16 mouse cellular contexts compared by ENCODE assay signal in genomic region chr16:97536859-97537258, GRCm38 (mm10). TPM values are rescaled to one million over a fixed set of nuclear protein-coding genes. Genes with fewer than 3 reads are reported as not detected.
A peak's percentile ranks its signal among the peaks of the same experiment; 100 is the strongest.
DNase-seq lines count a peak whose midpoint lies in the region; ATAC-seq and TF ChIP-seq lines count a peak whose summit lies in the region.
"Had no signal": no experiment of that assay in that cellular context is flagged by ENCODE, and none has a peak within 500 bp of the region (broad histone marks: within the 10 kb centered on the region; RNA-seq: fewer than 3 reads in every experiment).

No protein-coding gene starts in this region.

- H3K27me3 ChIP-seq in heart, adult 2 months (ENCODE audit: control insufficient read depth, insufficient read depth, low read length), result no peaks in the 10 kb centered on the region
- no peaks in the 10 kb centered on the region for H3K27me3 ChIP-seq in embryonic facial prominence, embryonic 10.5 days (replicated peaks; ENCODE audit: low read depth, poor library complexity, severe bottlenecking)
- no peaks in the 10 kb centered on the region for H3K27me3 ChIP-seq in liver, postnatal 0 days (ENCODE audit: insufficient read depth, low read length)
- H3K27me3 ChIP-seq in forebrain, embryonic 14.5 days (replicated peaks; ENCODE audit: control insufficient read depth, insufficient read depth, low read length), result no peaks in the 10 kb centered on the region

- peak in 1 of 2 experiments; percentile 28 for DNase-seq in heart, adult 2 months
- DNase-seq in heart, postnatal 14 days, result no peak
- DNase-seq in layer of hippocampus, adult 2 months (ENCODE audit: low spot score in 2 of 2), result no peak
- DNase-seq in layer of hippocampus, postnatal 10 days (ENCODE audit: low spot score in 2 of 2), result no peak
- no peak for DNase-seq in embryonic facial prominence, embryonic 10.5 days (ENCODE audit: low spot score)
- DNase-seq in liver, postnatal 0 days, result no peak
- DNase-seq in T-cell, adult 2 months (ENCODE audit: low spot score), result no peak
- no peak for DNase-seq in forebrain, embryonic 14.5 days (ENCODE audit: low spot score)
- DNase-seq: adrenal gland, postnatal 14 days; B cell, adult 2 months; cerebellum, adult 9-11 months; gastrocnemius, postnatal 14 days; kidney, postnatal 10 days; right cerebral cortex, adult 18-20 months had no signal

- H3K36me3 ChIP-seq in heart, adult 2 months (ENCODE audit: control insufficient read depth, insufficient read depth, low read length), result peaks cover 13% of the 10 kb centered on the region
- no peaks in the 10 kb centered on the region for H3K36me3 ChIP-seq in embryonic facial prominence, embryonic 10.5 days (replicated peaks)
- H3K36me3 ChIP-seq in liver, postnatal 0 days (replicated peaks; ENCODE audit: insufficient read depth, low read length), result peaks cover 28% of the 10 kb centered on the region
- H3K36me3 ChIP-seq in forebrain, embryonic 14.5 days (ENCODE audit: control insufficient read depth, insufficient read depth, low read length), result no peaks in the 10 kb centered on the region

- TF ChIP-seq EP300 in heart, adult 2 months (IDR thresholded peaks at IDR 0.05; ENCODE audit: insufficient read depth, low read depth, low read length), result no peak
- TF ChIP-seq EP300 in liver, postnatal 0 days (IDR thresholded peaks at IDR 0.05; ENCODE audit: low read depth), result no peak

- H3K27ac ChIP-seq in heart, adult 2 months, result peak overlapping the region; percentile 96
- H3K27ac ChIP-seq in layer of hippocampus, adult 2 months, result peak overlapping the region; percentile 91; the same call in 1 of the 2 replicates
- peak overlapping the region; percentile 78; the same call in 1 of the 2 replicates for H3K27ac ChIP-seq in embryonic facial prominence, embryonic 10.5 days (replicated peaks)
- peak overlapping the region; percentile 98 for H3K27ac ChIP-seq in liver, postnatal 0 days (ENCODE audit: low read depth)
- H3K27ac ChIP-seq in forebrain, embryonic 14.5 days (ENCODE audit: low read depth, low read length), result no peak overlapping the region

- no peak for ATAC-seq in liver, postnatal 0 days
- ATAC-seq in forebrain, embryonic 14.5 days, result no peak

- no peaks in the 10 kb centered on the region; the same call in 1 of the 2 replicates for H3K79me2 ChIP-seq in heart, adult 2 months (replicated peaks; ENCODE audit: control insufficient read depth, insufficient read depth, low read length)

- 16% methylated on average over 1 of the region's 1 CpGs for WGBS in heart, adult 2 months
- 72% methylated on average over 1 of the region's 1 CpGs for WGBS in embryonic facial prominence, embryonic 10.5 days
- 32% methylated on average over 1 of the region's 1 CpGs for WGBS in liver, postnatal 0 days (ENCODE audit: insufficient replicate concordance)
- 54% methylated on average over 1 of the region's 1 CpGs for WGBS in forebrain, embryonic 14.5 days

- no peaks in the 10 kb centered on the region; the same call in 1 of the 2 replicates for H3K9me3 ChIP-seq in embryonic facial prominence, embryonic 10.5 days
- no peaks in the 10 kb centered on the region; the same call in 1 of the 2 replicates for H3K9me3 ChIP-seq in liver, postnatal 0 days (ENCODE audit: low read length)
- no peaks in the 10 kb centered on the region for H3K9me3 ChIP-seq in forebrain, embryonic 14.5 days (replicated peaks; ENCODE audit: control insufficient read depth, low read length)

- H3K4me2 ChIP-seq in liver, postnatal 0 days (ENCODE audit: low read depth, low read length), result peak overlapping the region; percentile 72
- H3K4me2 ChIP-seq in forebrain, embryonic 14.5 days (ENCODE audit: low read length), result no peak overlapping the region

- peak overlapping the region; percentile 58; the same call in 1 of the 2 replicates for H3K4me3 ChIP-seq in heart, adult 2 months
- no peak overlapping the region; the same call in 1 of the 2 replicates for H3K4me3 ChIP-seq in layer of hippocampus, adult 2 months
- H3K4me3 ChIP-seq in embryonic facial prominence, embryonic 10.5 days, result no peak overlapping the region
- peak overlapping the region; percentile 42 for H3K4me3 ChIP-seq in liver, postnatal 0 days (ENCODE audit: low read depth, low read length)
- no peak overlapping the region for H3K4me3 ChIP-seq in forebrain, embryonic 14.5 days (ENCODE audit: low read depth, low read length)

- peaks cover 26% of the 10 kb centered on the region for H3K4me1 ChIP-seq in heart, adult 2 months (ENCODE audit: control insufficient read depth, insufficient read depth, low read length)
- H3K4me1 ChIP-seq in embryonic facial prominence, embryonic 10.5 days, result peaks cover 27% of the 10 kb centered on the region
- H3K4me1 ChIP-seq in liver, postnatal 0 days (ENCODE audit: insufficient read depth), result peaks cover 40% of the 10 kb centered on the region
- peaks cover 9% of the 10 kb centered on the region; the same call in 1 of the 2 replicates for H3K4me1 ChIP-seq in forebrain, embryonic 14.5 days (ENCODE audit: control insufficient read depth, insufficient read depth, low read length)

- TF ChIP-seq POLR2A in heart, adult 2 months (IDR thresholded peaks at IDR 0.05; ENCODE audit: insufficient read depth, low read depth, low read length), result no peak

- TF ChIP-seq CTCF in heart, adult 2 months (IDR thresholded peaks at IDR 0.05), result no peak
- peak; percentile 26; the same call in 1 of the 2 replicates for TF ChIP-seq CTCF in layer of hippocampus, adult 2 months (conservative IDR thresholded peaks at IDR 0.05)
- TF ChIP-seq CTCF in liver, postnatal 0 days (IDR thresholded peaks at IDR 0.05; ENCODE audit: low read depth), result 0 out of 2 replicates have a peak, but pooled peaks have one; percentile 12

- intact Hi-C loops in heart, adult 2 months (cut with DNase I), result no loop called here
- intact Hi-C loops in heart, postnatal 14 days (cut with DNase I), result no loop called here

- H3K9ac ChIP-seq in heart, adult 2 months (ENCODE audit: low read depth, low read length), result peak overlapping the region; percentile 63
- H3K9ac ChIP-seq in liver, postnatal 0 days (replicated peaks), result peak overlapping the region; percentile 62
- H3K9ac ChIP-seq in forebrain, embryonic 14.5 days (ENCODE audit: low read length), result no peak overlapping the region

RNA-seq across cellular contexts. Expression of gene Fam3b, which starts 22.2 kb away (rescaled TPM):
- not detected for total RNA-seq in heart, adult 2 months (2021)
- not detected in 2 replicates for polyA plus RNA-seq in heart, adult 2 months (2012; rRNA removed)
- not detected for total RNA-seq in heart, postnatal 14 days (2021)
- total RNA-seq in layer of hippocampus, adult 2 months (2021), result not detected
- not detected for total RNA-seq in layer of hippocampus, postnatal 10 days (2021)
- polyA plus RNA-seq in embryonic facial prominence, embryonic 10.5 days (2016; fragmentation: Nextera tagmentation; extraction: Ambion mirVana), result not detected in 2 replicates
- polyA plus RNA-seq in liver, postnatal 0 days (2015; fragmentation: Nextera tagmentation; extraction: Ambion mirVana), result 0.15 TPM in 1 of 2 replicates, not detected in the other
- polyA plus RNA-seq in forebrain, embryonic 14.5 days (2014; fragmentation: Nextera tagmentation; extraction: Ambion mirVana), result not detected in 2 replicates
- total RNA-seq: adrenal gland, postnatal 14 days; gastrocnemius, postnatal 14 days had no signal
- polyA plus RNA-seq: lung, embryonic 16.5 days; neural tube, embryonic 11.5 days had no signal

Comparison
In these comparisons a context has a peak if more than half of its experiments do, and no peak if none do; other contexts are left out.
1. H3K4me3 ChIP-seq: peak in heart, adult 2 months (single experiment) and liver, postnatal 0 days (single experiment); none in layer of hippocampus, adult 2 months (single experiment), embryonic facial prominence, embryonic 10.5 days (single experiment) and forebrain, embryonic 14.5 days (single experiment).